Mouse (Mus musculus) embryonic fibroblast, embryonic 13.5 days (primary cell): Measurements from ENCODE around the gene Syce3.

Source experiments
- CTCF ChIP-seq: IDR thresholded peaks from 2 replicates; pipeline ENCODE4 v1.5.1; 2011; ENCODE audit warnings: mild to moderate bottlenecking, control low read depth, low read length, moderate library complexity, borderline replicate concordance; ENCODE audit not compliant: insufficient read depth
- POLR2A ChIP-seq: IDR thresholded peaks from 2 replicates; pipeline ENCODE4 v1.6.1; 2011; ENCODE audit warnings: low read depth, mild to moderate bottlenecking, control low read depth, low read length, moderate library complexity

DNA sequence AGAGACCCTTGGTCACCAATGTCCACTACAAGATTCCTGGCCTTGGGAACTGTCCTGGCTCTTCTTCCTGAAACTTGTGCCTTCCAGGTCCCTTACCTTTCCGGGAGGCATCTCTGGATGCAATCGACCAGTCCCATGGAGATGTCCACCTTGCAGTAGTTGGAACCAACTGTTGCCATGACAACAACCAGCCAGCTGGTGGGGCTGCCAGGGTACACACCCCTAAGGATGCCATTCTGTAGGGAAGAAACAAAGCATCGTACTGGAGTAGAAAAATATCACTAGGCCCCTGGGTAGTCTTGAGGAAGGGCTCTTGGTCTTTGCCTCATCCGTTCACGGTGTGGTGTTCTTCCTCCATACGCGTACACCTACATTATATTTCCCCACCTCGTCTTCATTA lies 14.3 kb upstream of the Syce3 start:
- TF ChIP-seq POLR2A = no peak
- TF ChIP-seq CTCF = no peak
